7 mouse cellular contexts compared by ENCODE assay signal in genomic region chr7:29019447-29020220, GRCm38 (mm10). TPM values are rescaled to one million over a fixed set of nuclear protein-coding genes. Genes with fewer than 3 reads are reported as not detected.
A peak's percentile ranks its signal among the peaks of the same experiment; 100 is the strongest.
DNase-seq lines count a peak whose midpoint lies in the region; ATAC-seq and TF ChIP-seq lines count a peak whose summit lies in the region.

No protein-coding gene starts in this region.

- peak overlapping the region; percentile 46 for H3K4me2 ChIP-seq in lung, postnatal 0 days (replicated peaks; ENCODE audit: low read depth, low read length)
- H3K4me2 ChIP-seq in limb, embryonic 15.5 days, result peak overlapping the region; percentile 87
- peak overlapping the region; percentile 70 for H3K4me2 ChIP-seq in stomach, embryonic 15.5 days

- no peak for DNase-seq in lung, postnatal 0 days (ENCODE audit: low spot score)
- no peak for DNase-seq in lung, postnatal 25 days (ENCODE audit: low spot score)
- no peak for DNase-seq in thymus, adult 18-20 months
- DNase-seq in adrenal gland, postnatal 10 days, result no peak

- TF ChIP-seq EP300 in lung, postnatal 0 days (IDR thresholded peaks at IDR 0.05), result no peak

- no peak overlapping the region for H3K9ac ChIP-seq in lung, postnatal 0 days (replicated peaks; ENCODE audit: low read depth)
- 0 out of 2 replicates have a peak overlapping the region, but pooled peaks have one; percentile 10 for H3K9ac ChIP-seq in limb, embryonic 15.5 days
- 0 out of 2 replicates have a peak overlapping the region, but pooled peaks have one; percentile 1 for H3K9ac ChIP-seq in stomach, embryonic 15.5 days

- H3K4me1 ChIP-seq in lung, postnatal 0 days (ENCODE audit: insufficient read depth, low read depth, low read length), result peaks cover 2% of the 10 kb centered on the region; the same call in 1 of the 2 replicates
- no peaks in the 10 kb centered on the region for H3K4me1 ChIP-seq in embryonic fibroblast, embryonic 13.5 days (ENCODE audit: control insufficient read depth, insufficient read depth, low read length)
- H3K4me1 ChIP-seq in limb, embryonic 15.5 days, result peaks cover 9% of the 10 kb centered on the region
- H3K4me1 ChIP-seq in stomach, embryonic 15.5 days, result peaks cover 9% of the 10 kb centered on the region

- TF ChIP-seq POLR2A in embryonic fibroblast, embryonic 13.5 days (IDR thresholded peaks at IDR 0.05; ENCODE audit: low read depth, low read length), result no peak

- H3K36me3 ChIP-seq in lung, postnatal 0 days (ENCODE audit: insufficient read depth, low read length), result no peaks in the 10 kb centered on the region
- no peaks in the 10 kb centered on the region; the same call in 1 of the 2 replicates for H3K36me3 ChIP-seq in limb, embryonic 15.5 days
- H3K36me3 ChIP-seq in stomach, embryonic 15.5 days, result no peaks in the 10 kb centered on the region

- H3K4me3 ChIP-seq in lung, postnatal 0 days (ENCODE audit: low read depth, low read length), result peak overlapping the region; percentile 17; the same call in 1 of the 2 replicates
- 0 out of 2 replicates have a peak overlapping the region, but pooled peaks have one; percentile 2 for H3K4me3 ChIP-seq in embryonic fibroblast, embryonic 13.5 days (ENCODE audit: insufficient read depth, low read length)
- peak overlapping the region; percentile 46 for H3K4me3 ChIP-seq in limb, embryonic 15.5 days
- peak overlapping the region; percentile 34 for H3K4me3 ChIP-seq in stomach, embryonic 15.5 days (replicated peaks)

- 6% methylated on average over 66 of the region's 88 CpGs for WGBS in lung, postnatal 0 days
- WGBS in limb, embryonic 15.5 days, result 3% methylated on average over 85 of the region's 88 CpGs
- 3% methylated on average over 80 of the region's 88 CpGs for WGBS in stomach, embryonic 15.5 days

- H3K27me3 ChIP-seq in lung, postnatal 0 days (replicated peaks; ENCODE audit: insufficient read depth, low read length), result peaks cover 19% of the 10 kb centered on the region; the same call in 1 of the 2 replicates
- H3K27me3 ChIP-seq in limb, embryonic 15.5 days, result peaks cover 38% of the 10 kb centered on the region
- H3K27me3 ChIP-seq in stomach, embryonic 15.5 days (replicated peaks), result peaks cover 39% of the 10 kb centered on the region

- no peak for TF ChIP-seq CTCF in lung, postnatal 0 days (IDR thresholded peaks at IDR 0.05)
- no peak for TF ChIP-seq CTCF in embryonic fibroblast, embryonic 13.5 days (IDR thresholded peaks at IDR 0.05; ENCODE audit: borderline replicate concordance, insufficient read depth, low read length)

- H3K27ac ChIP-seq in lung, postnatal 0 days (ENCODE audit: low read length), result no peak overlapping the region
- H3K27ac ChIP-seq in embryonic fibroblast, embryonic 13.5 days (ENCODE audit: insufficient read depth, low read length), result no peak overlapping the region
- no peak overlapping the region for H3K27ac ChIP-seq in limb, embryonic 15.5 days
- H3K27ac ChIP-seq in stomach, embryonic 15.5 days, result no peak overlapping the region

- H3K9me3 ChIP-seq in lung, postnatal 0 days (ENCODE audit: low read length), result no peaks in the 10 kb centered on the region; the same call in 1 of the 2 replicates
- no peaks in the 10 kb centered on the region for H3K9me3 ChIP-seq in limb, embryonic 15.5 days
- H3K9me3 ChIP-seq in stomach, embryonic 15.5 days, result no peaks in the 10 kb centered on the region

- ATAC-seq in lung, postnatal 0 days, result no peak
- no peak for ATAC-seq in limb, embryonic 15.5 days (ENCODE audit: insufficient number of reproducible peaks, low FRiP score, low TSS enrichment, low read depth)
- no peak for ATAC-seq in stomach, embryonic 15.5 days (ENCODE audit: insufficient read depth, low FRiP score, low read depth)

RNA-seq across cellular contexts. Expression of gene Map4k1, which starts 37.8 kb away (rescaled TPM):
- polyA plus RNA-seq in lung, postnatal 0 days (2015; fragmentation: Nextera tagmentation; extraction: Ambion mirVana), result 2.0 and 3.5 TPM in 2 replicates
- polyA plus RNA-seq in embryonic fibroblast, embryonic 13.5 days (2011; ENCODE audit: insufficient read length, low read depth, missing spikeins), result 2.0 and 2.2 TPM in 2 replicates
- 7.2 and 7.6 TPM in 2 replicates for polyA plus RNA-seq in limb, embryonic 15.5 days (2015; fragmentation: Nextera tagmentation; extraction: Ambion mirVana)
- polyA plus RNA-seq in stomach, embryonic 15.5 days (2015; fragmentation: Nextera tagmentation; extraction: Ambion mirVana), result 7.8 and 9.3 TPM in 2 replicates
- 1 to 10 TPM; 3.3 to 4.9 TPM for total RNA-seq in adrenal gland, postnatal 10 days (2021)

RNA-seq across cellular contexts. Expression of gene Eif3k, which starts 38.0 kb away (rescaled TPM):
- 287 and 294 TPM in 2 replicates for polyA plus RNA-seq in lung, postnatal 0 days (2015; fragmentation: Nextera tagmentation; extraction: Ambion mirVana)
- 328 and 347 TPM in 2 replicates for polyA plus RNA-seq in embryonic fibroblast, embryonic 13.5 days (2011; ENCODE audit: insufficient read length, low read depth, missing spikeins)
- 372 and 387 TPM in 2 replicates for polyA plus RNA-seq in limb, embryonic 15.5 days (2015; fragmentation: Nextera tagmentation; extraction: Ambion mirVana)
- 370 and 373 TPM in 2 replicates for polyA plus RNA-seq in stomach, embryonic 15.5 days (2015; fragmentation: Nextera tagmentation; extraction: Ambion mirVana)
- total RNA-seq in adrenal gland, postnatal 10 days (2021), result 100 to 1,000 TPM; 240 to 250 TPM

RNA-seq across cellular contexts. Expression of gene Actn4, which starts 57.5 kb away (rescaled TPM):
- 202 and 218 TPM in 2 replicates for polyA plus RNA-seq in lung, postnatal 0 days (2015; fragmentation: Nextera tagmentation; extraction: Ambion mirVana)
- polyA plus RNA-seq in embryonic fibroblast, embryonic 13.5 days (2011; ENCODE audit: insufficient read length, low read depth, missing spikeins), result 446 and 575 TPM in 2 replicates
- polyA plus RNA-seq in limb, embryonic 15.5 days (2015; fragmentation: Nextera tagmentation; extraction: Ambion mirVana), result 347 and 359 TPM in 2 replicates
- polyA plus RNA-seq in stomach, embryonic 15.5 days (2015; fragmentation: Nextera tagmentation; extraction: Ambion mirVana), result 319 and 341 TPM in 2 replicates
- total RNA-seq in adrenal gland, postnatal 10 days (2021), result 100 to 1,000 TPM; 236 to 261 TPM
